Mouse (Mus musculus) spleen, adult 2 months (tissue): ENCODE measurements around the gene Tff2. TPM values are rescaled to one million over a fixed set of nuclear protein-coding genes. Genes with fewer than 3 reads are reported as not detected.
A peak's percentile ranks its signal among the peaks of the same experiment; 100 is the strongest.

Experiments used
- DNase-seq, 2 experiments: peaks; one replicate each; pipeline versions ENCODE4 v3.0.0 to v3.0.0-alpha.2; 2012 to 2021; ENCODE audit warnings: low spot score in 2 of 2, low read depth in 1 of 2
- H3K27ac ChIP-seq: fragments of 200-500 bp; 2 replicates; pipeline ENCODE4 v1.5.1; 2012; ENCODE audit warnings: low read length, inconsistent platforms; ENCODE audit not compliant: insufficient read depth
- H3K27me3 ChIP-seq: fragments of 200-500 bp; 2 replicates; pipeline ENCODE4 v1.6.1; 2012; ENCODE audit warnings: mild to moderate bottlenecking, moderate library complexity, low read length, inconsistent platforms; ENCODE audit not compliant: control insufficient read depth, insufficient read depth
- H3K36me3 ChIP-seq: fragments of 200-500 bp; 2 replicates; pipeline ENCODE4 v1.6.1; 2012; ENCODE audit warnings: mild to moderate bottlenecking, low read length, inconsistent platforms; ENCODE audit not compliant: control insufficient read depth, insufficient read depth
- H3K4me1 ChIP-seq: fragments of 200-500 bp; 2 replicates; pipeline ENCODE4 v1.6.1; 2011; ENCODE audit warnings: inconsistent platforms; ENCODE audit not compliant: control insufficient read depth, insufficient read depth, insufficient read length
- H3K4me3 ChIP-seq: fragments of 200-500 bp; 2 replicates; pipeline ENCODE4 v1.5.1; 2011; ENCODE audit warnings: mild to moderate bottlenecking, inconsistent platforms; ENCODE audit not compliant: insufficient read depth, insufficient read length; ENCODE audit errors: extremely low read depth
- CTCF ChIP-seq: fragments of 200-500 bp; IDR thresholded peaks from 2 replicates; pipeline ENCODE4 v1.5.1; 2011; ENCODE audit warnings: mild to moderate bottlenecking, inconsistent platforms; ENCODE audit not compliant: insufficient read depth, insufficient read length, insufficient replicate concordance; ENCODE audit errors: extremely low read depth
- POLR2A ChIP-seq: fragments of 200-500 bp; IDR thresholded peaks from 2 replicates; pipeline ENCODE4 v1.6.1; 2011; ENCODE audit warnings: low read depth, low read length, inconsistent platforms
- WGBS: fragments of 180-500 bp; shearing (Covaris S2); methylation state at CpG from one replicate; pipeline ENCODE4 v1.1.7; 2018; 5-methylcytosine and 5-hydroxymethylcytosine counted together
- polyA plus RNA-seq: library from polyadenylated mRNA; depleted of rRNA; stranded (reverse); fragments of >200 nt; gene quantifications from 2 replicates; pipeline ENCODE4 v1.2.3, GENCODE M21; 2012

Tff2 gene
- polyA plus RNA-seq, 1 experiment: 214 TPM

GRCm38 (mm10) chr17:31125548-31126266 lies 18.4 kb downstream of the Tff2 start:
- H3K4me3 ChIP-seq: no peak overlapping the region
- H3K27me3 ChIP-seq: no peaks in the 10 kb centered on the region
- peaks cover 3% of the 10 kb centered on the region; the same call in 1 of the 2 replicates for H3K4me1 ChIP-seq
- WGBS: 62% methylated on average over 9 of the region's 9 CpGs
- H3K27ac ChIP-seq: no peak overlapping the region
- no peaks in the 10 kb centered on the region for H3K36me3 ChIP-seq
- DNase-seq: no peak
- TF ChIP-seq POLR2A: no peak
- no peak for TF ChIP-seq CTCF

- Histone ChIP-seq H3K27me3 (no peaks in the 10 kb centered on the region), H3K27ac (no peak overlapping the region), H3K4me1 (peaks cover 3% of the 10 kb centered on the region; the same call in 1 of the 2 replicates), H3K36me3 (peaks cover 11% of the 10 kb centered on the region), H3K4me3 (no peak overlapping the region)
- DNase-seq: peak; percentile 9 to 30
- WGBS: 8% methylated on average over 8 of the region's 8 CpGs
- TF ChIP-seq CTCF (peak; percentile 92), POLR2A (no peak)
These were observed 22.1 kb downstream of the Tff2 start for GRCm38 (mm10) chr17:31121975-31122374.

DNA sequence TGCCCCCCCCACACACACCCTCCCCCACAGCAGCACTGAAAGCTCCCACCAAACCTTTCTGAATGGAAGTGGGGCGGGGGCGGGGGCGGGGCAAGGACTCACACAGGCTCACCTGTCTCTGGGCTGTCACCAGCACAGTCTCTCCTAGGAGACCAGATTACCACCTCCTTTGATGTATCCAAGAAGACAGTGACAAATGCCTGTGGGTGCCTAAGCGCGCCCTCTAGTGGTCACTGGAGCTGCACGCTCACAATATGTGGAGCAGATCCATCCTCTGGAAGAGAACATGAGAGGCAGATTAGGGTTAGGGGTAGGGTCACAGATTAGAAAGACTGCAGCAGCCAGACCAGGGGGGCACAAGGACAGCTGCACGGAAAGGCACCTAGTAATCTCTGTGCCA lies 24.7 kb downstream of the Tff2 start:
- WGBS: 10% methylated on average over 7 of the region's 7 CpGs
- Histone ChIP-seq H3K4me1 (no peaks in the 10 kb centered on the region), H3K27ac (no peak overlapping the region), H3K27me3 (no peaks in the 10 kb centered on the region), H3K36me3 (peaks cover 27% of the 10 kb centered on the region), H3K4me3 (no peak overlapping the region)
- DNase-seq: peak; percentile 39 to 75
- no peak for TF ChIP-seq POLR2A
- peak; percentile 90; the same call in 1 of the 2 replicates for TF ChIP-seq CTCF

GRCm38 (mm10) chr17:31117946-31118345 lies 26.1 kb downstream of the Tff2 start:
- Histone ChIP-seq H3K36me3 (peaks cover 41% of the 10 kb centered on the region), H3K27me3 (no peaks in the 10 kb centered on the region), H3K4me3 (no peak overlapping the region), H3K27ac (no peak overlapping the region), H3K4me1 (no peaks in the 10 kb centered on the region)
- WGBS: 82% methylated on average over 5 of the region's 5 CpGs
- DNase-seq: no peak
- TF ChIP-seq CTCF (no peak), POLR2A (no peak)

- H3K4me3 ChIP-seq: no peak overlapping the region
- H3K4me1 ChIP-seq: no peaks in the 10 kb centered on the region
- no peaks in the 10 kb centered on the region for H3K27me3 ChIP-seq
- WGBS: 86% methylated on average over 6 of the region's 6 CpGs
- DNase-seq: no peak
- peaks cover 59% of the 10 kb centered on the region for H3K36me3 ChIP-seq
- H3K27ac ChIP-seq: no peak overlapping the region
- no peak for TF ChIP-seq CTCF
- TF ChIP-seq POLR2A: no peak
These were observed 28.0 kb downstream of the Tff2 start for GRCm38 (mm10) chr17:31116063-31116462.

- DNase-seq: no peak
- Histone ChIP-seq H3K4me1 (no peaks in the 10 kb centered on the region; the same call in 1 of the 2 replicates), H3K27me3 (no peaks in the 10 kb centered on the region), H3K27ac (no peak overlapping the region), H3K36me3 (peaks cover 80% of the 10 kb centered on the region), H3K4me3 (no peak overlapping the region)
- TF ChIP-seq POLR2A (no peak), CTCF (no peak)
- WGBS: 93% methylated on average over 9 of the region's 9 CpGs
These were observed 30.8 kb downstream of the Tff2 start for GRCm38 (mm10) chr17:31113191-31113856.

DNA sequence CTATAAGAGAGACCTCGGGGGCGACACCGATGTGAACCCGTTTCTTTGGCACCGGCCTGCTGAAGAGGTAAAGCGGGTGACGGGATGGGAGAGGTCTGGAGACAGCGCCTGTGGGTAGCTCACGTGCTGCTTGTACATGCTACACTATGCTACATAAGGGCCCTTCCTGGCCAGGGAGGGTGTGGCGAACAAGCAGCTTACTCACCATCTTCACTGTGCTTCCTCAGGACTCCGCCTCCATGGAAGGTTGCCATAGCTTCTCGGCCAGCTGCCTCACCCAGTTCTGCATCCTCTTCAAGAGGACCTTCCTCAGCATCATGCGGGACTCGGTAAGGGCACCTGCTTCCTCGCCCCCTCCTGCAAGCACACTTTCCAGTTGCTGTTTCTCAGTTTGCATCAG lies 35.7 kb downstream of the Tff2 start:
- Histone ChIP-seq H3K4me3 (no peak overlapping the region), H3K4me1 (no peaks in the 10 kb centered on the region; the same call in 1 of the 2 replicates), H3K36me3 (peaks cover 89% of the 10 kb centered on the region), H3K27me3 (no peaks in the 10 kb centered on the region), H3K27ac (no peak overlapping the region)
- DNase-seq: no peak
- WGBS: 82% methylated on average over 15 of the region's 15 CpGs
- no peak for TF ChIP-seq POLR2A
- TF ChIP-seq CTCF: no peak
